Mouse (Mus musculus) heart, embryonic 14.5 days (tissue): Measurements from ENCODE around the gene Kcnk13. TPM values are rescaled to one million over a fixed set of nuclear protein-coding genes. Genes with fewer than 3 reads are reported as not detected.

Experiments used
- ATAC-seq: fragments of 200-750 bp; cut with Nextera tagmentation; 2 replicates; pipeline ENCODE4 v1.8.0; 2017; ENCODE audit warnings: low read depth, moderate TSS enrichment; ENCODE audit not compliant: insufficient number of reproducible peaks, insufficient read depth, low FRiP score
- H3K27ac ChIP-seq, 2 experiments: fragments of 200-500 bp in 1 of 2; fragments of 300-500 bp in 1 of 2; sonication (generic) in 1 of 2; replicated peaks in 1 of 2; 2 replicates each; pipeline ENCODE4 v1.5.1; 2012 to 2014; ENCODE audit warnings: low read depth in 2 of 2, low read length in 2 of 2, control low read depth in 1 of 2, mild to moderate bottlenecking in 1 of 2, mixed read lengths in 1 of 2; ENCODE audit not compliant: control insufficient read depth in 1 of 2, insufficient read depth in 1 of 2
- H3K27me3 ChIP-seq: fragments of 300-500 bp; sonication (generic); 2 replicates; pipeline ENCODE4 v1.6.1; 2014; ENCODE audit warnings: mild to moderate bottlenecking, low read length, control low read depth; ENCODE audit not compliant: control insufficient read depth, insufficient read depth
- H3K36me3 ChIP-seq: fragments of 300-500 bp; sonication (generic); 2 replicates; pipeline ENCODE4 v1.6.1; 2014; ENCODE audit warnings: mild to moderate bottlenecking, control low read depth, low read length, mixed read lengths; ENCODE audit not compliant: control insufficient read depth, insufficient read depth
- H3K4me1 ChIP-seq, 2 experiments: fragments of 200-500 bp in 1 of 2; fragments of 300-500 bp in 1 of 2; sonication (generic) in 1 of 2; 2 replicates each; pipeline ENCODE4 v1.6.1; 2012 to 2014; ENCODE audit warnings: low read length in 2 of 2, control low read depth in 1 of 2, mixed read lengths in 1 of 2; ENCODE audit not compliant: control insufficient read depth in 2 of 2, insufficient read depth in 2 of 2
- H3K4me2 ChIP-seq: fragments of 300-500 bp; sonication (generic); 2 replicates; pipeline ENCODE4 v1.6.1; 2014; ENCODE audit warnings: mild to moderate bottlenecking, low read length
- H3K4me3 ChIP-seq, 2 experiments: fragments of 200-500 bp in 1 of 2; fragments of 300-500 bp in 1 of 2; sonication (generic) in 1 of 2; 2 replicates each; pipeline ENCODE4 v1.5.1; 2012 to 2014; ENCODE audit warnings: low read length in 2 of 2, mild to moderate bottlenecking in 2 of 2, control low read depth in 1 of 2, low read depth in 1 of 2, moderate library complexity in 1 of 2; ENCODE audit not compliant: control insufficient read depth in 1 of 2, insufficient read depth in 1 of 2
- H3K9ac ChIP-seq: fragments of 300-500 bp; sonication (generic); 2 replicates; pipeline ENCODE4 v1.6.1; 2014; ENCODE audit warnings: mild to moderate bottlenecking, low read length
- H3K9me3 ChIP-seq: fragments of 300-500 bp; sonication (generic); 2 replicates; pipeline ENCODE4 v1.6.1; 2016; ENCODE audit warnings: low read length, control low read depth; ENCODE audit not compliant: control insufficient read depth
- WGBS: fragments of 180-500 bp; shearing (Covaris S2); extraction: QIAGEN DNeasy Blood & Tissue Kit; methylation state at CpG from one replicate; pipeline ENCODE4 v1.1.7; 2014; 5-methylcytosine and 5-hydroxymethylcytosine counted together
- polyA plus RNA-seq: library from polyadenylated mRNA; unstranded; fragments of >200 nt; fragmentation: Nextera tagmentation; extraction: Ambion mirVana; gene quantifications from 2 replicates; pipeline ENCODE4 v1.2.1, GENCODE M21; 2014

The Kcnk13 gene
- polyA plus RNA-seq, 1 experiment from 2014 or later = 0.08 TPM

- Histone ChIP-seq H3K9ac (no peak overlapping the region), H3K9me3 (no peaks in the 10 kb centered on the region), H3K4me2 (no peak overlapping the region), H3K36me3 (no peaks in the 10 kb centered on the region), H3K4me3 (no peak overlapping the region), H3K4me1 (no peaks in the 10 kb centered on the region), H3K27ac (no peak overlapping the region), H3K27me3 (no peaks in the 10 kb centered on the region)
- WGBS = 70% methylated on average over 4 of the region's 4 CpGs
- no peak for ATAC-seq
Measured at GRCm38 (mm10) chr12:100044704-100045103, 80.4 kb downstream of the Kcnk13 start.

GRCm38 (mm10) chr12:100050552-100050951, 86.3 kb downstream of the Kcnk13 start:
- no peak for ATAC-seq
- no peaks in the 10 kb centered on the region for H3K27me3 ChIP-seq
- 48% methylated on average over 7 of the region's 7 CpGs for WGBS
- no peaks in the 10 kb centered on the region for H3K4me1 ChIP-seq
- no peak overlapping the region for H3K4me3 ChIP-seq
- H3K4me2 ChIP-seq = no peak overlapping the region
- no peaks in the 10 kb centered on the region for H3K9me3 ChIP-seq
- no peak overlapping the region for H3K27ac ChIP-seq
- no peak overlapping the region for H3K9ac ChIP-seq
- H3K36me3 ChIP-seq = no peaks in the 10 kb centered on the region

- H3K27me3 ChIP-seq = no peaks in the 10 kb centered on the region
- H3K4me1 ChIP-seq = no peaks in the 10 kb centered on the region
- H3K9ac ChIP-seq = no peak overlapping the region
- no peak overlapping the region for H3K4me3 ChIP-seq
- ATAC-seq = no peak
- no peak overlapping the region for H3K27ac ChIP-seq
- H3K36me3 ChIP-seq = no peaks in the 10 kb centered on the region
- H3K4me2 ChIP-seq = no peak overlapping the region
- H3K9me3 ChIP-seq = no peaks in the 10 kb centered on the region
- 77% methylated on average over 5 of the region's 5 CpGs for WGBS
Measured at GRCm38 (mm10) chr12:100053617-100054016, 89.3 kb downstream of the Kcnk13 start.

GRCm38 (mm10) chr12:100061071-100061470, 96.8 kb downstream of the Kcnk13 start:
- ATAC-seq = no peak
- Histone ChIP-seq H3K9ac (no peak overlapping the region), H3K4me1 (no peaks in the 10 kb centered on the region; a peak in 1 of 4 replicates), H3K36me3 (no peaks in the 10 kb centered on the region), H3K4me3 (no peak overlapping the region), H3K27me3 (no peaks in the 10 kb centered on the region), H3K27ac (no peak overlapping the region), H3K4me2 (no peak overlapping the region), H3K9me3 (no peaks in the 10 kb centered on the region)
- WGBS = 77% methylated on average over 10 of the region's 10 CpGs

DNA sequence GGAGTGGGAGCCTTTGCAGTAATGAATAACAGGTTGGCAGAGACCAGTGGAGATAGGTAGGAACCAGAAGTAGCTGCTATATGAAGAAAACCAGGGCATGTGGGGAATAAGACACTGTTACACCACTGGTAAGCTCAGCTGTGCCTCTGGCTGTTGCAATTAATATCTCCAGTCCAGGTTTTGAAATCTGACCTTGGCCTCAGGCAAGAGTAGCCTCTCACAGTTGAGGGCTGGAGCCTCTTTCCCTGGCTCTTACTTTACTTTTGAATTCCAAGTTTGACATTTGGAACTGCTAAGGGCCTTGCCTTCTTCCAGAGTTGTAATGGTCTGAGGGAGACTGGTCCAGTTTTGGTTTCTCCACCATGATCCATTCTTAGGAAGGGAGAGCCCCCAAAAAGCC, 97.5 kb downstream of the Kcnk13 start:
- Histone ChIP-seq H3K9me3 (no peaks in the 10 kb centered on the region), H3K9ac (no peak overlapping the region), H3K4me2 (no peak overlapping the region), H3K4me3 (no peak overlapping the region), H3K4me1 (no peaks in the 10 kb centered on the region; a peak in 1 of 4 replicates), H3K27me3 (no peaks in the 10 kb centered on the region), H3K36me3 (no peaks in the 10 kb centered on the region), H3K27ac (no peak overlapping the region)
- ATAC-seq = no peak

- no peaks in the 10 kb centered on the region for H3K27me3 ChIP-seq
- no peaks in the 10 kb centered on the region; a peak in 1 of 4 replicates for H3K4me1 ChIP-seq
- H3K9me3 ChIP-seq = no peaks in the 10 kb centered on the region
- no peak for ATAC-seq
- no peak overlapping the region for H3K4me3 ChIP-seq
- H3K36me3 ChIP-seq = no peaks in the 10 kb centered on the region
- H3K9ac ChIP-seq = no peak overlapping the region
- H3K4me2 ChIP-seq = no peak overlapping the region
- H3K27ac ChIP-seq = no peak overlapping the region
- 64% methylated on average over 3 of the region's 3 CpGs for whole genome bisulfite sequencing
Measured at GRCm38 (mm10) chr12:100062584-100062983, 98.3 kb downstream of the Kcnk13 start.

DNA sequence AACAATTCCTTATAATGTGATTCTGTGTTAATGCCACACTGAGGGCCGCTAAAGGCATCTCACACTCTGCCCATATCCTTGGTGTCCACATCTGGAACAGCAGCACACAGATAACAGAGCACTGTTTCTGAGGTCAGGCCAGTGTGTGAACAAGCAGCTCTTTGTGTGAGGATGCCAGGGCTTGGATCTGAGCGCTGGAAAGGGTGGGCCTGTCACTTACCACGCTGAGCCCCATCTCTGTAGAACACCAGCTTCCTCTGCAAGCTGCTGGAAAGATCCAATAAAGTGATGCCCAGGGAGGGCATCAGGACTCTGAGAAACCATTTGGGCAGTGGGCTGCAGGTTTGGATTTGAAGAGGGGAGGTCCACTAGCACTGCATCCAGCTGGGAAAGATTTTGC, 100.8 kb downstream of the Kcnk13 start:
- Histone ChIP-seq H3K36me3 (no peaks in the 10 kb centered on the region), H3K4me2 (no peak overlapping the region), H3K4me3 (no peak overlapping the region), H3K27me3 (no peaks in the 10 kb centered on the region), H3K9me3 (no peaks in the 10 kb centered on the region), H3K4me1 (no peaks in the 10 kb centered on the region; a peak in 1 of 4 replicates), H3K9ac (no peak overlapping the region), H3K27ac (no peak overlapping the region; a peak in 1 of 4 replicates)
- WGBS = 50% methylated on average over 3 of the region's 3 CpGs
- ATAC-seq = no peak

DNA sequence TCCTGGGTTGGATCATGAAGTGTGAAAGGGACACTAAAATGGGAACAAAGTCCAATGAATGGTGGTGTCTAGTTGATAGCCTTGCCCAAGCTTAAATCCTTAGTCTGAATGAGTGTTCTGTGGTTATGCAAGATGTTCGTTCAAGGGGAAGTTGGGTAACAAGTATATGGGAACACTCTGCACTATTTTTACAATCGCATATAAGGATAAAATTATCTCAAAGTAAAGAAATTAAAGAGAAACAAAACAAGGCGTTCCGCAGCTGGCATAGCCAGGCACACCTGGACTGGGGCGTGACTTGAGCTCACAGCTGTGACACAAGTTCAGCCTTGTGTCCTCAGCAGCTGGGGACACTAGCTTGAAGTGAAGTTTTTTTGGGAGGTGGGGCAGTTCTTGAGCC, 103.2 kb downstream of the Kcnk13 start:
- Histone ChIP-seq H3K27ac (no peak overlapping the region), H3K4me2 (no peak overlapping the region), H3K9ac (no peak overlapping the region), H3K4me3 (no peak overlapping the region), H3K9me3 (no peaks in the 10 kb centered on the region), H3K4me1 (no peaks in the 10 kb centered on the region; a peak in 1 of 4 replicates), H3K27me3 (no peaks in the 10 kb centered on the region), H3K36me3 (no peaks in the 10 kb centered on the region)
- no peak for ATAC-seq
- 84% methylated on average over 5 of the region's 5 CpGs for WGBS
